Mouse (Mus musculus) liver, embryonic 16.5 days (tissue): Measurements from ENCODE around the gene Unc5c. TPM values are rescaled to one million over a fixed set of nuclear protein-coding genes. Genes with fewer than 3 reads are reported as not detected.

Experiments used
- ATAC-seq: fragments of 200-750 bp; cut with Nextera tagmentation; 2 replicates; pipeline ENCODE4 v1.8.0; 2017; ENCODE audit warnings: low read depth, mild to moderate bottlenecking, moderate number of reproducible peaks, moderate library complexity
- H3K27ac ChIP-seq: fragments of 300-500 bp; sonication (generic); 2 replicates; pipeline ENCODE4 v1.5.1; 2014; ENCODE audit warnings: mild to moderate bottlenecking, low read length
- H3K27me3 ChIP-seq: fragments of 300-500 bp; sonication (generic); 2 replicates; pipeline ENCODE4 v1.6.1; 2014; ENCODE audit warnings: low read depth, low read length, mixed read lengths; ENCODE audit not compliant: control insufficient read depth, insufficient read depth
- H3K36me3 ChIP-seq: fragments of 300-500 bp; sonication (generic); 2 replicates; pipeline ENCODE4 v1.6.1; 2014; ENCODE audit warnings: mild to moderate bottlenecking; ENCODE audit not compliant: control insufficient read depth, insufficient read depth
- H3K4me1 ChIP-seq: fragments of 300-500 bp; sonication (generic); 2 replicates; pipeline ENCODE4 v1.6.1; 2014; ENCODE audit warnings: low read depth, low read length, mixed read lengths; ENCODE audit not compliant: control insufficient read depth
- H3K4me2 ChIP-seq: fragments of 300-500 bp; sonication (generic); 2 replicates; pipeline ENCODE4 v1.6.1; 2014; ENCODE audit warnings: low read depth, low read length, mixed read lengths
- H3K4me3 ChIP-seq: fragments of 300-500 bp; sonication (generic); 2 replicates; pipeline ENCODE4 v1.5.1; 2014; ENCODE audit warnings: low read depth, mild to moderate bottlenecking, low read length
- H3K9ac ChIP-seq: fragments of 300-500 bp; sonication (generic); 2 replicates; pipeline ENCODE4 v1.6.1; 2014; ENCODE audit warnings: low read depth, low read length
- H3K9me3 ChIP-seq: fragments of 300-500 bp; sonication (generic); replicated peaks from 2 replicates; pipeline ENCODE4 v1.6.1; 2016; ENCODE audit warnings: low read length; ENCODE audit not compliant: control insufficient read depth
- WGBS: fragments of 180-500 bp; shearing (Covaris S2); extraction: QIAGEN DNeasy Blood & Tissue Kit; methylation state at CpG from one replicate; pipeline ENCODE4 v1.1.7; 2014; ENCODE audit not compliant: insufficient replicate concordance; 5-methylcytosine and 5-hydroxymethylcytosine counted together
- polyA plus RNA-seq: library from polyadenylated mRNA; unstranded; fragments of >200 nt; fragmentation: Nextera tagmentation; extraction: Ambion mirVana; gene quantifications from 2 replicates; pipeline ENCODE4 v1.2.1, GENCODE M21; 2015

Unc5c gene
- polyA plus RNA-seq, 1 experiment from 2014 or later, result 0.05 TPM

GRCm38 (mm10) chr3:141745322-141745721, 280.3 kb downstream of the Unc5c start:
- Histone ChIP-seq H3K4me1 (no peaks in the 10 kb centered on the region), H3K4me2 (no peak overlapping the region), H3K27ac (no peak overlapping the region), H3K9ac (no peak overlapping the region), H3K27me3 (no peaks in the 10 kb centered on the region), H3K9me3 (no peaks in the 10 kb centered on the region), H3K4me3 (no peak overlapping the region), H3K36me3 (no peaks in the 10 kb centered on the region)
- no peak for ATAC-seq

- Histone ChIP-seq H3K4me3 (no peak overlapping the region), H3K27me3 (no peaks in the 10 kb centered on the region), H3K36me3 (no peaks in the 10 kb centered on the region), H3K4me2 (no peak overlapping the region), H3K9ac (no peak overlapping the region), H3K27ac (no peak overlapping the region), H3K4me1 (no peaks in the 10 kb centered on the region), H3K9me3 (no peaks in the 10 kb centered on the region)
- no peak for ATAC-seq
- 53% methylated on average over 4 of the region's 4 CpGs for WGBS
These were observed 283.8 kb downstream of the Unc5c start for GRCm38 (mm10) chr3:141748694-141749381.

GRCm38 (mm10) chr3:141752172-141752571, 287.2 kb downstream of the Unc5c start:
- no peaks in the 10 kb centered on the region for H3K27me3 ChIP-seq
- H3K4me1 ChIP-seq, result no peaks in the 10 kb centered on the region
- no peak for ATAC-seq
- no peak overlapping the region for H3K9ac ChIP-seq
- no peak overlapping the region for H3K4me3 ChIP-seq
- H3K27ac ChIP-seq, result no peak overlapping the region
- H3K4me2 ChIP-seq, result no peak overlapping the region
- H3K9me3 ChIP-seq, result no peaks in the 10 kb centered on the region
- WGBS, result 59% methylated on average over 7 of the region's 7 CpGs
- no peaks in the 10 kb centered on the region for H3K36me3 ChIP-seq

- Histone ChIP-seq H3K27ac (no peak overlapping the region), H3K36me3 (no peaks in the 10 kb centered on the region), H3K4me1 (no peaks in the 10 kb centered on the region), H3K4me2 (no peak overlapping the region), H3K9ac (no peak overlapping the region), H3K9me3 (no peaks in the 10 kb centered on the region), H3K27me3 (no peaks in the 10 kb centered on the region), H3K4me3 (no peak overlapping the region)
- ATAC-seq, result no peak
- WGBS, result 39% methylated on average over 3 of the region's 3 CpGs
These were observed 292.2 kb downstream of the Unc5c start for GRCm38 (mm10) chr3:141757259-141757658.

GRCm38 (mm10) chr3:141778411-141778919, 313.4 kb downstream of the Unc5c start:
- ATAC-seq, result no peak
- no peak overlapping the region for H3K9ac ChIP-seq
- 49% methylated on average over 8 of the region's 8 CpGs for WGBS
- no peaks in the 10 kb centered on the region for H3K36me3 ChIP-seq
- H3K9me3 ChIP-seq, result no peaks in the 10 kb centered on the region
- H3K27me3 ChIP-seq, result no peaks in the 10 kb centered on the region
- no peaks in the 10 kb centered on the region for H3K4me1 ChIP-seq
- H3K27ac ChIP-seq, result no peak overlapping the region
- no peak overlapping the region for H3K4me3 ChIP-seq
- H3K4me2 ChIP-seq, result no peak overlapping the region

- ATAC-seq, result peak; percentile 74
- H3K4me1 ChIP-seq, result no peaks in the 10 kb centered on the region
- no peak overlapping the region for H3K9ac ChIP-seq
- whole genome bisulfite sequencing, result 37% methylated on average over 3 of the region's 3 CpGs
- no peaks in the 10 kb centered on the region for H3K36me3 ChIP-seq
- no peak overlapping the region for H3K4me3 ChIP-seq
- H3K9me3 ChIP-seq, result no peaks in the 10 kb centered on the region
- H3K27ac ChIP-seq, result no peak overlapping the region
- no peak overlapping the region for H3K4me2 ChIP-seq
- no peaks in the 10 kb centered on the region for H3K27me3 ChIP-seq
These were observed 314.2 kb downstream of the Unc5c start for GRCm38 (mm10) chr3:141779186-141779585.

GRCm38 (mm10) chr3:141782553-141782952, 317.5 kb downstream of the Unc5c start:
- 51% methylated on average over 4 of the region's 4 CpGs for WGBS
- Histone ChIP-seq H3K4me3 (no peak overlapping the region), H3K4me1 (no peaks in the 10 kb centered on the region), H3K36me3 (no peaks in the 10 kb centered on the region), H3K4me2 (no peak overlapping the region), H3K27me3 (no peaks in the 10 kb centered on the region), H3K9ac (no peak overlapping the region), H3K9me3 (no peaks in the 10 kb centered on the region), H3K27ac (no peak overlapping the region)
- no peak for ATAC-seq

- H3K4me3 ChIP-seq, result no peak overlapping the region
- H3K4me2 ChIP-seq, result no peak overlapping the region
- no peaks in the 10 kb centered on the region for H3K4me1 ChIP-seq
- 69% methylated on average over 8 of the region's 8 CpGs for WGBS
- no peak overlapping the region for H3K27ac ChIP-seq
- no peak for ATAC-seq
- H3K27me3 ChIP-seq, result no peaks in the 10 kb centered on the region
- no peak overlapping the region for H3K9ac ChIP-seq
- no peaks in the 10 kb centered on the region for H3K36me3 ChIP-seq
- no peaks in the 10 kb centered on the region for H3K9me3 ChIP-seq
These were observed 326.2 kb downstream of the Unc5c start for GRCm38 (mm10) chr3:141791026-141791780.

GRCm38 (mm10) chr3:141792106-141792505, 327.1 kb downstream of the Unc5c start:
- Histone ChIP-seq H3K4me3 (no peak overlapping the region), H3K4me2 (no peak overlapping the region), H3K4me1 (no peaks in the 10 kb centered on the region), H3K9ac (no peak overlapping the region), H3K27me3 (no peaks in the 10 kb centered on the region), H3K27ac (no peak overlapping the region), H3K9me3 (no peaks in the 10 kb centered on the region), H3K36me3 (no peaks in the 10 kb centered on the region)
- ATAC-seq, result no peak
- 38% methylated on average over 1 of the region's 1 CpGs for WGBS
